In genomic region chr1:185608440-185608839, GRCm38 (mm10) we compare ENCODE assay signal across 20 mouse cellular contexts.
"Had no signal": no experiment of that assay in that cellular context is flagged by ENCODE, and none has a peak within 500 bp of the region (broad histone marks: within the 10 kb centered on the region; RNA-seq: fewer than 3 reads in every experiment).

No protein-coding gene starts in this region.

- H3K9me3 ChIP-seq: heart, embryonic 10.5 days; heart, embryonic 12.5 days; hindbrain, embryonic 13.5 days; hindbrain, embryonic 15.5 days; limb, embryonic 13.5 days; limb, embryonic 15.5 days had no signal

- H3K36me3 ChIP-seq: heart, embryonic 10.5 days; heart, embryonic 12.5 days; hindbrain, embryonic 13.5 days; hindbrain, embryonic 15.5 days; limb, embryonic 13.5 days; limb, embryonic 15.5 days had no signal

- H3K4me2 ChIP-seq: heart, embryonic 12.5 days; hindbrain, embryonic 13.5 days; hindbrain, embryonic 15.5 days; limb, embryonic 13.5 days; limb, embryonic 15.5 days; liver, embryonic 11.5 days had no signal

- ATAC-seq: forebrain, postnatal 0 days; hindbrain, postnatal 0 days; intestine, embryonic 16.5 days had no signal

- H3K9ac ChIP-seq: forebrain, postnatal 0 days; heart, embryonic 12.5 days; hindbrain, embryonic 13.5 days; hindbrain, embryonic 15.5 days; limb, embryonic 13.5 days; limb, embryonic 15.5 days; liver, embryonic 14.5 days had no signal

- H3K4me3 ChIP-seq: heart, embryonic 10.5 days; heart, embryonic 12.5 days; hindbrain, embryonic 13.5 days; hindbrain, embryonic 15.5 days; limb, embryonic 13.5 days; limb, embryonic 15.5 days had no signal

- H3K27ac ChIP-seq: heart, embryonic 10.5 days; hindbrain, embryonic 13.5 days; hindbrain, embryonic 15.5 days; hindbrain, postnatal 0 days; kidney, postnatal 0 days; limb, embryonic 13.5 days; limb, embryonic 15.5 days; liver, embryonic 14.5 days had no signal

- H3K4me1 ChIP-seq: hindbrain, embryonic 13.5 days; hindbrain, embryonic 15.5 days; limb, embryonic 13.5 days; limb, embryonic 15.5 days had no signal

- DNase-seq: forebrain, postnatal 0 days; gastrocnemius, postnatal 14 days; gastrocnemius, postnatal 36 days; heart, adult 18-20 months; heart, postnatal 10 days; kidney, adult 11 months; layer of hippocampus, adult 9-11 months; layer of hippocampus, postnatal 36 days; left cerebral cortex, postnatal 4 days had no signal

- H3K27me3 ChIP-seq: heart, embryonic 12.5 days; hindbrain, embryonic 13.5 days; hindbrain, embryonic 15.5 days; limb, embryonic 13.5 days; limb, embryonic 15.5 days had no signal
